Mouse (Mus musculus) ES-Bruce4 (cell line): ENCODE measurements around the gene Nfe2l3. TPM values are rescaled to one million over a fixed set of nuclear protein-coding genes. Genes with fewer than 3 reads are reported as not detected.
A peak's percentile ranks its signal among the peaks of the same experiment; 100 is the strongest.

Source experiments
- H3K27ac ChIP-seq: 2 replicates; pipeline ENCODE4 v1.5.1; 2012; ENCODE audit warnings: low read length, inconsistent platforms; ENCODE audit not compliant: insufficient read depth
- H3K27me3 ChIP-seq: 2 replicates; pipeline ENCODE4 v1.6.1; 2012; ENCODE audit warnings: mild to moderate bottlenecking, low read length, inconsistent platforms; ENCODE audit not compliant: control insufficient read depth, poor library complexity, insufficient read depth, severe bottlenecking
- H3K36me3 ChIP-seq: 2 replicates; pipeline ENCODE4 v1.6.1; 2012; ENCODE audit warnings: inconsistent platforms, mild to moderate bottlenecking, low read length, moderate library complexity; ENCODE audit not compliant: control insufficient read depth, poor library complexity, insufficient read depth, severe bottlenecking
- H3K4me1 ChIP-seq: one replicate; pipeline ENCODE4 v1.8.1; 2011; ENCODE audit warnings: low read length; ENCODE audit not compliant: control insufficient read depth, insufficient read depth
- H3K4me3 ChIP-seq: 2 replicates; pipeline ENCODE4 v1.5.1; 2011; ENCODE audit warnings: low read depth, mild to moderate bottlenecking, low read length
- H3K9ac ChIP-seq: 2 replicates; pipeline ENCODE4 v1.6.1; 2012; ENCODE audit warnings: low read depth, mild to moderate bottlenecking, inconsistent platforms; ENCODE audit not compliant: poor library complexity, severe bottlenecking
- H3K9me3 ChIP-seq: replicated peaks from 2 replicates; pipeline ENCODE4 v1.6.1; 2012; ENCODE audit warnings: mild to moderate bottlenecking, low read length, inconsistent platforms; ENCODE audit not compliant: control insufficient read depth, poor library complexity, insufficient read depth, severe bottlenecking
- CTCF ChIP-seq: IDR thresholded peaks from one replicate; pipeline ENCODE4 v1.8.1; 2011; ENCODE audit warnings: low read depth, low read length
- EP300 ChIP-seq: IDR thresholded peaks from 2 replicates; pipeline ENCODE4 v1.6.1; 2011; ENCODE audit warnings: low read depth, low read length; ENCODE audit not compliant: insufficient read depth
- POLR2A ChIP-seq: IDR thresholded peaks from one replicate; pipeline ENCODE4 v1.8.1; 2011; ENCODE audit warnings: low read length; ENCODE audit not compliant: insufficient read depth
- polyA plus RNA-seq: library from polyadenylated mRNA; stranded (reverse); fragments of >200 nt; gene quantifications from 2 replicates; pipeline ENCODE4 v1.2.4, GENCODE M21; 2011; ENCODE audit warnings: low read depth; ENCODE audit not compliant: missing spikeins, insufficient read depth, insufficient read length

Gene Nfe2l3
- polyA plus RNA-seq, 1 experiment: 5.4 TPM

GRCm38 (mm10) chr6:51417306-51417936 is 15.0 kb upstream of the Nfe2l3 start:
- Histone ChIP-seq H3K36me3 (no peaks in the 10 kb centered on the region), H3K4me1 (no peaks in the 10 kb centered on the region), H3K4me3 (peak overlapping the region; percentile 7; the same call in 1 of the 2 replicates), H3K27me3 (no peaks in the 10 kb centered on the region), H3K9ac (no peak overlapping the region), H3K9me3 (peaks cover 4% of the 10 kb centered on the region; the same call in 1 of the 2 replicates), H3K27ac (no peak overlapping the region)
- TF ChIP-seq EP300 (no peak), POLR2A (no peak), CTCF (no peak)

- peaks cover 4% of the 10 kb centered on the region; the same call in 1 of the 2 replicates for H3K9me3 ChIP-seq
- no peak overlapping the region for H3K27ac ChIP-seq
- TF ChIP-seq POLR2A: no peak
- TF ChIP-seq EP300: no peak
- TF ChIP-seq CTCF: no peak
- H3K9ac ChIP-seq: no peak overlapping the region
- no peaks in the 10 kb centered on the region for H3K27me3 ChIP-seq
- no peak overlapping the region for H3K4me3 ChIP-seq
- no peaks in the 10 kb centered on the region for H3K4me1 ChIP-seq
- no peaks in the 10 kb centered on the region for H3K36me3 ChIP-seq
Observed at GRCm38 (mm10) chr6:51423466-51424122, 8.9 kb upstream of the Nfe2l3 start.

GRCm38 (mm10) chr6:51424537-51424936 is 7.9 kb upstream of the Nfe2l3 start:
- Histone ChIP-seq H3K27me3 (no peaks in the 10 kb centered on the region), H3K4me1 (peaks cover 3% of the 10 kb centered on the region), H3K4me3 (no peak overlapping the region), H3K27ac (no peak overlapping the region), H3K9me3 (peaks cover 4% of the 10 kb centered on the region; the same call in 1 of the 2 replicates), H3K36me3 (no peaks in the 10 kb centered on the region), H3K9ac (no peak overlapping the region)
- TF ChIP-seq POLR2A (no peak), CTCF (no peak), EP300 (no peak)

- Histone ChIP-seq H3K27ac (no peak overlapping the region), H3K9ac (no peak overlapping the region), H3K27me3 (peaks cover 5% of the 10 kb centered on the region; the same call in 1 of the 2 replicates), H3K36me3 (no peaks in the 10 kb centered on the region), H3K9me3 (no peaks in the 10 kb centered on the region), H3K4me1 (peaks cover 6% of the 10 kb centered on the region), H3K4me3 (no peak overlapping the region)
- TF ChIP-seq POLR2A: no peak
- TF ChIP-seq CTCF: no peak
- no peak for TF ChIP-seq EP300
Observed at GRCm38 (mm10) chr6:51434270-51434669, 1.8 kb downstream of the Nfe2l3 start.

GRCm38 (mm10) chr6:51437665-51438064 is 5.2 kb downstream of the Nfe2l3 start:
- H3K9me3 ChIP-seq: no peaks in the 10 kb centered on the region
- H3K9ac ChIP-seq: no peak overlapping the region
- peaks cover 5% of the 10 kb centered on the region; the same call in 1 of the 2 replicates for H3K27me3 ChIP-seq
- TF ChIP-seq POLR2A: no peak
- H3K4me3 ChIP-seq: no peak overlapping the region
- H3K36me3 ChIP-seq: no peaks in the 10 kb centered on the region
- no peak overlapping the region for H3K27ac ChIP-seq
- H3K4me1 ChIP-seq: peaks cover 6% of the 10 kb centered on the region

GRCm38 (mm10) chr6:51438826-51439330 is 6.4 kb downstream of the Nfe2l3 start:
- H3K9ac ChIP-seq: no peak overlapping the region
- H3K27me3 ChIP-seq: no peaks in the 10 kb centered on the region
- TF ChIP-seq CTCF (no peak), EP300 (no peak), POLR2A (no peak)
- H3K4me1 ChIP-seq: peaks cover 6% of the 10 kb centered on the region
- no peak overlapping the region for H3K27ac ChIP-seq
- no peaks in the 10 kb centered on the region for H3K36me3 ChIP-seq
- no peak overlapping the region for H3K4me3 ChIP-seq
- H3K9me3 ChIP-seq: no peaks in the 10 kb centered on the region
